Mouse (Mus musculus): ENCODE data around the gene Ptpra.

- no peak for TF ChIP-seq POLR2A (IDR thresholded peaks at IDR 0.05; ENCODE audit: insufficient read length, low read depth)
- no peak for TF ChIP-seq POLR2AphosphoS2 (IDR thresholded peaks at IDR 0.05; ENCODE audit: insufficient read length, low read depth)
- TF ChIP-seq USF1 (IDR thresholded peaks at IDR 0.05; ENCODE audit: low read depth) = no peak
- TF ChIP-seq MAX (IDR thresholded peaks at IDR 0.05; ENCODE audit: low read depth) = no peak
Observed at GRCm38 (mm10) chr2:130578148-130578547, 128.1 kb downstream of the Ptpra start.

Measured in myocyte (in vitro differentiated cells).